Mouse (Mus musculus) kidney, postnatal 0 days (tissue): Measurements from ENCODE around the gene Wdr25. TPM values are rescaled to one million over a fixed set of nuclear protein-coding genes. Genes with fewer than 3 reads are reported as not detected.
A peak's percentile ranks its signal among the peaks of the same experiment; 100 is the strongest.

ENCODE experiments used
- ATAC-seq: fragments of 200-750 bp; cut with Nextera tagmentation; replicated peaks from 2 replicates; pipeline ENCODE4 v1.8.0; 2017; ENCODE audit warnings: low read depth, moderate number of reproducible peaks, moderate TSS enrichment, moderate library complexity; ENCODE audit not compliant: low FRiP score
- DNase-seq: peaks from one replicate; pipeline ENCODE4 v3.0.0-alpha.2; 2016; ENCODE audit warnings: low spot score
- H3K27ac ChIP-seq: fragments of 300-500 bp; sonication (generic); 2 replicates; pipeline ENCODE4 v1.5.1; 2014; ENCODE audit warnings: mild to moderate bottlenecking
- H3K27me3 ChIP-seq: fragments of 300-500 bp; sonication (generic); 2 replicates; pipeline ENCODE4 v1.6.1; 2014; ENCODE audit warnings: low read length, mixed read lengths; ENCODE audit not compliant: insufficient read depth
- H3K36me3 ChIP-seq: fragments of 300-500 bp; sonication (generic); 2 replicates; pipeline ENCODE4 v1.6.1; 2014; ENCODE audit warnings: low read length, mixed read lengths; ENCODE audit not compliant: insufficient read depth
- H3K4me1 ChIP-seq: fragments of 300-500 bp; sonication (generic); replicated peaks from 2 replicates; pipeline ENCODE4 v1.6.1; 2014; ENCODE audit warnings: antibody characterized with exemption, low read length, mixed read lengths; ENCODE audit not compliant: insufficient read depth
- H3K4me2 ChIP-seq: fragments of 300-500 bp; sonication (generic); 2 replicates; pipeline ENCODE4 v1.6.1; 2014; ENCODE audit warnings: mild to moderate bottlenecking, low read length, moderate library complexity, mixed read lengths
- H3K4me3 ChIP-seq: fragments of 300-500 bp; sonication (generic); replicated peaks from 2 replicates; pipeline ENCODE4 v1.5.1; 2014; ENCODE audit warnings: low read depth, low read length
- H3K9ac ChIP-seq: fragments of 300-500 bp; sonication (generic); 2 replicates; pipeline ENCODE4 v1.6.1; 2014; ENCODE audit warnings: low read depth, low read length
- H3K9me3 ChIP-seq: fragments of 300-500 bp; sonication (generic); replicated peaks from 2 replicates; pipeline ENCODE4 v1.6.1; 2016; ENCODE audit warnings: low read length, inconsistent platforms, mixed read lengths
- CTCF ChIP-seq: IDR thresholded peaks from 2 replicates; pipeline ENCODE4 v1.5.1; 2016; ENCODE audit warnings: antibody characterized with exemption, low read depth, mild to moderate bottlenecking, moderate library complexity
- WGBS: fragments of 180-500 bp; shearing (Covaris S2); extraction: QIAGEN DNeasy Blood & Tissue Kit; methylation state at CpG from one replicate; pipeline ENCODE4 v1.1.7; 2014; 5-methylcytosine and 5-hydroxymethylcytosine counted together
- polyA plus RNA-seq: library from polyadenylated mRNA; unstranded; fragments of >200 nt; fragmentation: Nextera tagmentation; extraction: Ambion mirVana; gene quantifications from 2 replicates; pipeline ENCODE4 v1.2.1, GENCODE M21; 2015

The Wdr25 gene
- polyA plus RNA-seq, 1 experiment from 2014 or later: 5.3 TPM

GRCm38 (mm10) chr12:108855081-108855480 is 38.4 kb upstream of the Wdr25 start:
- 89% methylated on average over 10 of the region's 10 CpGs for WGBS
- no peak overlapping the region for H3K4me2 ChIP-seq
- no peak overlapping the region for H3K27ac ChIP-seq
- no peak for TF ChIP-seq CTCF
- no peaks in the 10 kb centered on the region for H3K27me3 ChIP-seq
- H3K9me3 ChIP-seq: no peaks in the 10 kb centered on the region
- peak; percentile 50 for ATAC-seq
- 0 out of 2 replicates have a peak, but pooled peaks cover 5% of the 10 kb centered on the region for H3K4me1 ChIP-seq
- H3K4me3 ChIP-seq: no peak overlapping the region
- no peak overlapping the region for H3K9ac ChIP-seq
- no peak for DNase-seq
- 0 out of 2 replicates have a peak, but pooled peaks cover under 1% of the 10 kb centered on the region for H3K36me3 ChIP-seq

GRCm38 (mm10) chr12:108856186-108856585 is 37.2 kb upstream of the Wdr25 start:
- WGBS: 80% methylated on average over 8 of the region's 8 CpGs
- H3K27me3 ChIP-seq: no peaks in the 10 kb centered on the region
- H3K36me3 ChIP-seq: 0 out of 2 replicates have a peak, but pooled peaks cover 4% of the 10 kb centered on the region
- ATAC-seq (no peak), DNase-seq (no peak)
- 0 out of 2 replicates have a peak, but pooled peaks cover 5% of the 10 kb centered on the region for H3K4me1 ChIP-seq
- TF ChIP-seq CTCF: no peak
- H3K4me3 ChIP-seq: no peak overlapping the region
- no peaks in the 10 kb centered on the region for H3K9me3 ChIP-seq
- H3K4me2 ChIP-seq: no peak overlapping the region
- no peak overlapping the region for H3K27ac ChIP-seq
- no peak overlapping the region for H3K9ac ChIP-seq

GRCm38 (mm10) chr12:108857109-108857508 is 36.3 kb upstream of the Wdr25 start:
- Histone ChIP-seq H3K36me3 (0 out of 2 replicates have a peak, but pooled peaks cover 9% of the 10 kb centered on the region), H3K4me1 (no peaks in the 10 kb centered on the region), H3K9ac (no peak overlapping the region), H3K27ac (no peak overlapping the region; the same call in 1 of the 2 replicates), H3K27me3 (no peaks in the 10 kb centered on the region), H3K4me3 (no peak overlapping the region), H3K9me3 (no peaks in the 10 kb centered on the region), H3K4me2 (no peak overlapping the region)
- TF ChIP-seq CTCF: no peak
- DNase-seq (no peak), ATAC-seq (no peak)
- WGBS: 68% methylated on average over 7 of the region's 7 CpGs

- peaks cover 11% of the 10 kb centered on the region; the same call in 1 of the 2 replicates for H3K36me3 ChIP-seq
- 58% methylated on average over 7 of the region's 7 CpGs for WGBS
- H3K4me2 ChIP-seq: no peak overlapping the region
- no peak overlapping the region for H3K9ac ChIP-seq
- no peaks in the 10 kb centered on the region for H3K9me3 ChIP-seq
- DNase-seq (peak; percentile 79), ATAC-seq (no peak)
- H3K4me1 ChIP-seq: no peaks in the 10 kb centered on the region
- H3K27ac ChIP-seq: no peak overlapping the region; the same call in 1 of the 2 replicates
- no peak overlapping the region for H3K4me3 ChIP-seq
- no peaks in the 10 kb centered on the region for H3K27me3 ChIP-seq
- TF ChIP-seq CTCF: no peak
These were observed 35.7 kb upstream of the Wdr25 start for GRCm38 (mm10) chr12:108857589-108858184.

- no peak for TF ChIP-seq CTCF
- Histone ChIP-seq H3K27ac (no peak overlapping the region), H3K4me1 (no peaks in the 10 kb centered on the region), H3K36me3 (peaks cover 19% of the 10 kb centered on the region; the same call in 1 of the 2 replicates), H3K4me3 (no peak overlapping the region), H3K27me3 (no peaks in the 10 kb centered on the region), H3K9me3 (no peaks in the 10 kb centered on the region), H3K9ac (no peak overlapping the region), H3K4me2 (no peak overlapping the region)
- ATAC-seq (no peak), DNase-seq (no peak)
- 82% methylated on average over 5 of the region's 5 CpGs for WGBS
These were observed 34.9 kb upstream of the Wdr25 start for GRCm38 (mm10) chr12:108858486-108858885.

GRCm38 (mm10) chr12:108865007-108865494 is 28.4 kb upstream of the Wdr25 start:
- Histone ChIP-seq H3K4me2 (no peak overlapping the region), H3K36me3 (peaks cover 55% of the 10 kb centered on the region), H3K27me3 (no peaks in the 10 kb centered on the region), H3K4me1 (no peaks in the 10 kb centered on the region), H3K9me3 (no peaks in the 10 kb centered on the region), H3K27ac (no peak overlapping the region), H3K9ac (no peak overlapping the region), H3K4me3 (no peak overlapping the region)
- TF ChIP-seq CTCF: no peak
- 73% methylated on average over 6 of the region's 6 CpGs for WGBS
- DNase-seq (peak; percentile 15), ATAC-seq (no peak)

GRCm38 (mm10) chr12:108869575-108869974 is 23.9 kb upstream of the Wdr25 start:
- peak; percentile 52 for TF ChIP-seq CTCF
- no peak for ATAC-seq
- no peak overlapping the region for H3K9ac ChIP-seq
- no peak overlapping the region for H3K4me3 ChIP-seq
- H3K4me1 ChIP-seq: no peaks in the 10 kb centered on the region
- no peak for DNase-seq
- H3K27me3 ChIP-seq: no peaks in the 10 kb centered on the region
- H3K4me2 ChIP-seq: no peak overlapping the region
- WGBS: 79% methylated on average over 2 of the region's 2 CpGs
- peaks cover 50% of the 10 kb centered on the region for H3K36me3 ChIP-seq
- no peak overlapping the region for H3K27ac ChIP-seq
- H3K9me3 ChIP-seq: no peaks in the 10 kb centered on the region
